Comparison of ENCODE assay signal across 9 mouse cellular contexts in genomic region chr19:9954055-9954810, GRCm38 (mm10). TPM values are rescaled to one million over a fixed set of nuclear protein-coding genes. Genes with fewer than 3 reads are reported as not detected.
DNase-seq lines count a peak whose midpoint lies in the region; ATAC-seq and TF ChIP-seq lines count a peak whose summit lies in the region.
"Had no signal": no experiment of that assay in that cellular context is flagged by ENCODE, and none has a peak within 500 bp of the region (broad histone marks: within the 10 kb centered on the region; RNA-seq: fewer than 3 reads in every experiment).

No protein-coding gene starts in this region.

- ATAC-seq in midbrain, embryonic 11.5 days (ENCODE audit: low FRiP score) = peak; percentile 46; the same call in 1 of the 2 replicates
- ATAC-seq in megakaryocyte progenitor cell, adult 5-6 weeks (replicated peaks; ENCODE audit: poor library complexity) = peak; percentile 70

- H3K27me3 ChIP-seq in midbrain, embryonic 11.5 days (ENCODE audit: control insufficient read depth, insufficient read depth, low read length) = no peaks in the 10 kb centered on the region
- no peaks in the 10 kb centered on the region for H3K27me3 ChIP-seq in midbrain, embryonic 10.5 days (ENCODE audit: low read depth, poor library complexity, severe bottlenecking)
- H3K27me3 ChIP-seq in small intestine, adult 2 months (ENCODE audit: control insufficient read depth, insufficient read depth, low read length) = no peaks in the 10 kb centered on the region
- H3K27me3 ChIP-seq: midbrain, embryonic 12.5 days had no signal

- no peak overlapping the region for H3K4me3 ChIP-seq in midbrain, embryonic 11.5 days (ENCODE audit: low read depth, low read length)
- no peak overlapping the region for H3K4me3 ChIP-seq in midbrain, embryonic 10.5 days
- no peak overlapping the region for H3K4me3 ChIP-seq in small intestine, adult 2 months (ENCODE audit: low read depth, low read length)
- H3K4me3 ChIP-seq: midbrain, embryonic 12.5 days had no signal

- H3K36me3 ChIP-seq in midbrain, embryonic 11.5 days (ENCODE audit: control insufficient read depth, insufficient read depth, low read length) = no peaks in the 10 kb centered on the region
- H3K36me3 ChIP-seq in midbrain, embryonic 10.5 days = no peaks in the 10 kb centered on the region
- no peaks in the 10 kb centered on the region for H3K36me3 ChIP-seq in small intestine, adult 2 months (ENCODE audit: control insufficient read depth, insufficient read depth, low read length)
- H3K36me3 ChIP-seq: midbrain, embryonic 12.5 days had no signal

- 58% methylated on average over 7 of the region's 7 CpGs for WGBS in midbrain, embryonic 11.5 days
- WGBS in midbrain, embryonic 10.5 days = 59% methylated on average over 7 of the region's 7 CpGs
- 10% methylated on average over 7 of the region's 7 CpGs for WGBS in small intestine, adult 2 months

- no peaks in the 10 kb centered on the region for H3K9me3 ChIP-seq in midbrain, embryonic 11.5 days (ENCODE audit: control insufficient read depth, low read length)
- no peaks in the 10 kb centered on the region; the same call in 1 of the 2 replicates for H3K9me3 ChIP-seq in midbrain, embryonic 10.5 days (replicated peaks)
- H3K9me3 ChIP-seq: midbrain, embryonic 12.5 days had no signal

- no peak overlapping the region for H3K27ac ChIP-seq in midbrain, embryonic 11.5 days (ENCODE audit: low read depth, low read length)
- H3K27ac ChIP-seq in midbrain, embryonic 10.5 days (replicated peaks) = no peak overlapping the region; the same call in 1 of the 2 replicates
- peak overlapping the region; percentile 86 for H3K27ac ChIP-seq in small intestine, adult 2 months (ENCODE audit: insufficient read depth, low read depth, low read length)
- H3K27ac ChIP-seq: midbrain, embryonic 12.5 days had no signal

- TF ChIP-seq POLR2A in small intestine, adult 2 months (IDR thresholded peaks at IDR 0.05; ENCODE audit: low read depth, low read length) = peak; percentile 34; the same call in 1 of the 2 replicates

- H3K9ac ChIP-seq in midbrain, embryonic 11.5 days (ENCODE audit: low read length) = no peak overlapping the region
- H3K9ac ChIP-seq: midbrain, embryonic 12.5 days had no signal

- H3K4me2 ChIP-seq in midbrain, embryonic 11.5 days = no peak overlapping the region
- H3K4me2 ChIP-seq: midbrain, embryonic 12.5 days had no signal

- TF ChIP-seq CTCF in small intestine, adult 2 months (IDR thresholded peaks at IDR 0.05; ENCODE audit: extremely low read depth, insufficient read length, insufficient replicate concordance, low read depth, low read length) = no peak; the same call in 1 of the 2 replicates

- intact Hi-C loops in left cerebral cortex, postnatal 36 days (cut with DNase I) = loop anchor here (2.0 kb wide), 1 partner anchor 37 kb away; no protein-coding TSS in a partner anchor

- peak; percentile 82 for DNase-seq in midbrain, embryonic 11.5 days (ENCODE audit: low spot score, missing footprints)
- DNase-seq in midbrain, embryonic 10.5 days (ENCODE audit: low spot score) = no peak
- peak; percentile 38 for DNase-seq in embryo, embryonic 9.5 days (ENCODE audit: extremely low spot score)
- DNase-seq in heart, adult 11 months = peak; percentile 100
- peak; percentile 89 for DNase-seq in kidney, adult 11 months
- DNase-seq in left cerebral cortex, postnatal 36 days (ENCODE audit: low spot score in 2 of 2) = peak; percentile 52 to 62

- no peaks in the 10 kb centered on the region for H3K4me1 ChIP-seq in midbrain, embryonic 11.5 days (ENCODE audit: control insufficient read depth, insufficient read depth, low read length)
- H3K4me1 ChIP-seq in midbrain, embryonic 10.5 days = peaks cover 13% of the 10 kb centered on the region
- peaks cover 16% of the 10 kb centered on the region for H3K4me1 ChIP-seq in small intestine, adult 2 months (ENCODE audit: control insufficient read depth, insufficient read depth, insufficient read length, low read length)

RNA-seq across cellular contexts. Expression of gene Fth1, which starts 26.2 kb away (rescaled TPM):
- polyA plus RNA-seq in midbrain, embryonic 11.5 days (2014; fragmentation: Nextera tagmentation; extraction: Ambion mirVana) = 1,347 and 1,422 TPM in 2 replicates
- 1,350 and 1,398 TPM in 2 replicates for polyA plus RNA-seq in midbrain, embryonic 10.5 days (2016; fragmentation: Nextera tagmentation; extraction: Ambion mirVana)
- total RNA-seq in left cerebral cortex, postnatal 36 days (2021) = 1,000 to 10,000 TPM; 2,116 to 2,547 TPM
- 1,115 and 1,144 TPM in 2 replicates for total RNA-seq in megakaryocyte progenitor cell, adult 5-6 weeks (2015)
- 325 and 354 TPM in 2 replicates for total RNA-seq in megakaryocyte progenitor cell, adult 5-6 weeks (2017)
- polyA plus RNA-seq in small intestine, adult 2 months (2012; rRNA removed) = 9,432 and 18,582 TPM in 2 replicates

RNA-seq across cellular contexts. Expression of gene Best1, which starts 47.2 kb away (rescaled TPM):
- polyA plus RNA-seq in midbrain, embryonic 11.5 days (2014; fragmentation: Nextera tagmentation; extraction: Ambion mirVana) = 1.3 and 1.5 TPM in 2 replicates
- 1.4 and 2.0 TPM in 2 replicates for polyA plus RNA-seq in midbrain, embryonic 10.5 days (2016; fragmentation: Nextera tagmentation; extraction: Ambion mirVana)
- total RNA-seq in left cerebral cortex, postnatal 36 days (2021) = 1 to 10 TPM; 1.0 to 1.2 TPM
- total RNA-seq in megakaryocyte progenitor cell, adult 5-6 weeks (2015) = 0.15 and 1.1 TPM in 2 replicates
- total RNA-seq in megakaryocyte progenitor cell, adult 5-6 weeks (2017) = not detected in 2 replicates
- polyA plus RNA-seq in small intestine, adult 2 months (2012; rRNA removed) = 0.09 and 0.18 TPM in 2 replicates

RNA-seq across cellular contexts. Expression of gene Rab3il1, which starts 47.2 kb away (rescaled TPM):
- polyA plus RNA-seq in midbrain, embryonic 11.5 days (2014; fragmentation: Nextera tagmentation; extraction: Ambion mirVana) = 36.8 and 40.1 TPM in 2 replicates
- 34.6 and 35.6 TPM in 2 replicates for polyA plus RNA-seq in midbrain, embryonic 10.5 days (2016; fragmentation: Nextera tagmentation; extraction: Ambion mirVana)
- total RNA-seq in left cerebral cortex, postnatal 36 days (2021) = 1 to 10 TPM; 8.5 to 9.9 TPM
- total RNA-seq in megakaryocyte progenitor cell, adult 5-6 weeks (2015) = 3.0 and 4.6 TPM in 2 replicates
- 3.4 and 3.9 TPM in 2 replicates for total RNA-seq in megakaryocyte progenitor cell, adult 5-6 weeks (2017)
- 4.1 and 4.3 TPM in 2 replicates for polyA plus RNA-seq in small intestine, adult 2 months (2012; rRNA removed)

RNA-seq across cellular contexts. Expression of gene Incenp, which starts 54.9 kb away (rescaled TPM):
- polyA plus RNA-seq in midbrain, embryonic 11.5 days (2014; fragmentation: Nextera tagmentation; extraction: Ambion mirVana) = 97.8 and 106 TPM in 2 replicates
- 142 and 150 TPM in 2 replicates for polyA plus RNA-seq in midbrain, embryonic 10.5 days (2016; fragmentation: Nextera tagmentation; extraction: Ambion mirVana)
- total RNA-seq in left cerebral cortex, postnatal 36 days (2021) = 10 to 100 TPM; 24.7 to 30.7 TPM
- 179 and 188 TPM in 2 replicates for total RNA-seq in megakaryocyte progenitor cell, adult 5-6 weeks (2015)
- total RNA-seq in megakaryocyte progenitor cell, adult 5-6 weeks (2017) = 95.9 and 97.2 TPM in 2 replicates
- polyA plus RNA-seq in small intestine, adult 2 months (2012; rRNA removed) = 7.7 and 20.4 TPM in 2 replicates
